Mouse (Mus musculus) kidney, adult 2 months (tissue): Measurements from ENCODE around the gene AL607142.1. TPM values are rescaled to one million over a fixed set of nuclear protein-coding genes. Genes with fewer than 3 reads are reported as not detected.

Experiments
- DNase-seq: peaks from one replicate; pipeline ENCODE4 v3.0.0; 2021
- H3K27ac ChIP-seq: fragments of 200-500 bp; 2 replicates; pipeline ENCODE4 v1.5.1; 2012; ENCODE audit warnings: low read depth, low read length, control low read depth, inconsistent platforms; ENCODE audit not compliant: insufficient read depth
- H3K27me3 ChIP-seq: fragments of 200-500 bp; replicated peaks from 2 replicates; pipeline ENCODE4 v1.6.1; 2012; ENCODE audit warnings: mild to moderate bottlenecking, moderate library complexity, low read length, inconsistent platforms; ENCODE audit not compliant: control insufficient read depth, insufficient read depth
- H3K36me3 ChIP-seq: fragments of 200-500 bp; 2 replicates; pipeline ENCODE4 v1.6.1; 2012; ENCODE audit warnings: mild to moderate bottlenecking, moderate library complexity, low read length, inconsistent platforms; ENCODE audit not compliant: control insufficient read depth, insufficient read depth
- H3K4me1 ChIP-seq: fragments of 200-500 bp; 2 replicates; pipeline ENCODE4 v1.6.1; 2011; ENCODE audit warnings: low read length; ENCODE audit not compliant: control insufficient read depth, insufficient read depth
- H3K4me3 ChIP-seq: fragments of 200-500 bp; 2 replicates; pipeline ENCODE4 v1.5.1; 2011; ENCODE audit warnings: mild to moderate bottlenecking, low read depth, low read length, control low read depth; ENCODE audit not compliant: insufficient read depth
- CTCF ChIP-seq: fragments of 200-500 bp; conservative IDR thresholded peaks from 2 replicates; pipeline ENCODE4 v1.5.1; 2011; ENCODE audit warnings: low read depth, mild to moderate bottlenecking, control low read depth, low read length, moderate library complexity, mixed read lengths; ENCODE audit not compliant: insufficient read depth, insufficient read length
- POLR2A ChIP-seq: fragments of 200-500 bp; IDR thresholded peaks from one replicate; pipeline ENCODE4 v1.6.1; 2011; ENCODE audit warnings: low read depth, low read length, control low read depth
- WGBS: fragments of 180-500 bp; shearing (Covaris S2); methylation state at CpG from one replicate; pipeline ENCODE4 v1.1.7; 2018; 5-methylcytosine and 5-hydroxymethylcytosine counted together
- polyA plus RNA-seq: library from polyadenylated mRNA; depleted of rRNA; stranded (reverse); fragments of >200 nt; gene quantifications from 2 replicates; pipeline ENCODE4 v1.2.3, GENCODE M21; 2012

The AL607142.1 gene
- polyA plus RNA-seq, 1 experiment: not detected

- H3K4me3 ChIP-seq: no peak overlapping the region
- 74% methylated on average over 6 of the region's 6 CpGs for WGBS
- no peaks in the 10 kb centered on the region for H3K4me1 ChIP-seq
- no peak for TF ChIP-seq POLR2A
- TF ChIP-seq CTCF: no peak
- H3K36me3 ChIP-seq: no peaks in the 10 kb centered on the region
- H3K27me3 ChIP-seq: no peaks in the 10 kb centered on the region
- H3K27ac ChIP-seq: no peak overlapping the region
- no peak for DNase-seq
Measured at GRCm38 (mm10) chr4:120124656-120125055, 59.9 kb downstream of the AL607142.1 start.

GRCm38 (mm10) chr4:120126047-120126446 lies 61.3 kb downstream of the AL607142.1 start:
- no peak overlapping the region for H3K27ac ChIP-seq
- H3K4me3 ChIP-seq: no peak overlapping the region
- no peaks in the 10 kb centered on the region for H3K36me3 ChIP-seq
- TF ChIP-seq POLR2A (no peak), CTCF (no peak)
- DNase-seq: no peak
- H3K4me1 ChIP-seq: no peaks in the 10 kb centered on the region
- H3K27me3 ChIP-seq: no peaks in the 10 kb centered on the region
- WGBS: 77% methylated on average over 6 of the region's 6 CpGs

- H3K36me3 ChIP-seq: no peaks in the 10 kb centered on the region
- 81% methylated on average over 3 of the region's 3 CpGs for WGBS
- TF ChIP-seq POLR2A: no peak
- no peaks in the 10 kb centered on the region for H3K4me1 ChIP-seq
- no peak for DNase-seq
- H3K4me3 ChIP-seq: no peak overlapping the region
- no peak overlapping the region for H3K27ac ChIP-seq
- no peaks in the 10 kb centered on the region for H3K27me3 ChIP-seq
Measured at GRCm38 (mm10) chr4:120127333-120127732, 62.5 kb downstream of the AL607142.1 start.

GRCm38 (mm10) chr4:120128033-120128432 lies 63.2 kb downstream of the AL607142.1 start:
- H3K36me3 ChIP-seq: no peaks in the 10 kb centered on the region
- no peak overlapping the region for H3K27ac ChIP-seq
- no peaks in the 10 kb centered on the region for H3K27me3 ChIP-seq
- no peak for TF ChIP-seq CTCF
- TF ChIP-seq POLR2A: no peak
- WGBS: 73% methylated on average over 4 of the region's 4 CpGs
- no peak overlapping the region for H3K4me3 ChIP-seq
- DNase-seq: peak; percentile 9
- no peaks in the 10 kb centered on the region for H3K4me1 ChIP-seq

GRCm38 (mm10) chr4:120129233-120129885 lies 64.6 kb downstream of the AL607142.1 start:
- DNase-seq: peak; percentile 54
- no peaks in the 10 kb centered on the region for H3K4me1 ChIP-seq
- WGBS: 37% methylated on average over 4 of the region's 4 CpGs
- H3K36me3 ChIP-seq: no peaks in the 10 kb centered on the region
- no peaks in the 10 kb centered on the region for H3K27me3 ChIP-seq
- no peak overlapping the region for H3K4me3 ChIP-seq
- TF ChIP-seq POLR2A: no peak
- peak; percentile 96 for TF ChIP-seq CTCF
- no peak overlapping the region for H3K27ac ChIP-seq

GRCm38 (mm10) chr4:120130926-120131325 lies 66.1 kb downstream of the AL607142.1 start:
- no peak for DNase-seq
- TF ChIP-seq POLR2A (no peak), CTCF (no peak)
- WGBS: 59% methylated on average over 4 of the region's 4 CpGs
- Histone ChIP-seq H3K4me1 (no peaks in the 10 kb centered on the region), H3K27ac (no peak overlapping the region), H3K4me3 (no peak overlapping the region), H3K27me3 (no peaks in the 10 kb centered on the region), H3K36me3 (no peaks in the 10 kb centered on the region)

GRCm38 (mm10) chr4:120131441-120132220 lies 66.8 kb downstream of the AL607142.1 start:
- Histone ChIP-seq H3K36me3 (no peaks in the 10 kb centered on the region), H3K27ac (no peak overlapping the region), H3K27me3 (no peaks in the 10 kb centered on the region), H3K4me3 (no peak overlapping the region), H3K4me1 (no peaks in the 10 kb centered on the region)
- DNase-seq: peak; percentile 81
- WGBS: 65% methylated on average over 24 of the region's 24 CpGs
- TF ChIP-seq CTCF (no peak), POLR2A (no peak)
